13 mouse cellular contexts compared by ENCODE assay signal in the genomic region with DNA sequence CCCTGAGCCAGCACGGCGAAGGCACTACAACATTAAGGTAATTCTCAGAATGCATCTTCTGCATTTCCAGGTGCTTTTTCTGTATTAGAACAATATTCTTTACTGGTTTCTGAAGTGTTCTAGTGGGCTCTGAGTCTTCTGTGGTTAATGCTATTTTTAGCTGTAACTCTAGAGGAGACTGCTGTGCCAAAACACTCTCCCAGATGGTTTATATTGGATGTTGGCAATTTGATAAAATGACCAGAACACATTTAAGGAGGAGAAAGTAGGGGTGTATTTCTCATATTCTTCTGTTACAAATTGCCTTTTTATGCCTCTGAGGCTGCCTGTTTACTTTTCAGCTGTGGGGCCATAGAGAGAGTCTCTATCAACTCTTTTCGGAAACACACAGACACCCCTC.
DNase-seq lines count a peak whose midpoint lies in the region; ATAC-seq lines count a peak whose summit lies in the region.
"Had no signal": no experiment of that assay in that cellular context is flagged by ENCODE, and none has a peak within 500 bp of the region (broad histone marks: within the 10 kb centered on the region; RNA-seq: fewer than 3 reads in every experiment).

No protein-coding gene starts in this region.

- no peak for DNase-seq in lung, adult 18-20 months
- peak; percentile 72 for DNase-seq in embryonic facial prominence, embryonic 14.5 days (ENCODE audit: low spot score)
- no peak for DNase-seq in spleen, postnatal 4 days (ENCODE audit: low spot score in 2 of 2)
- no peak for DNase-seq in left cerebral cortex, postnatal 36 days (ENCODE audit: low spot score in 2 of 2)
- DNase-seq: cerebellum, postnatal 25 days; right cerebral cortex, postnatal 25 days had no signal

- WGBS in heart, embryonic 12.5 days: 85% methylated on average over 3 of the region's 3 CpGs
- WGBS in heart, embryonic 11.5 days (ENCODE audit: insufficient replicate concordance): 84% methylated on average over 3 of the region's 3 CpGs
- WGBS in lung, embryonic 16.5 days: 70% methylated on average over 3 of the region's 3 CpGs
- 57% methylated on average over 3 of the region's 3 CpGs for WGBS in embryonic facial prominence, embryonic 14.5 days

- peaks cover 26% of the 10 kb centered on the region for H3K4me1 ChIP-seq in heart, embryonic 12.5 days (replicated peaks)
- H3K4me1 ChIP-seq in heart, embryonic 11.5 days (ENCODE audit: control insufficient read depth, insufficient read depth, low read length): 0 out of 2 replicates have a peak, but pooled peaks cover 13% of the 10 kb centered on the region
- peaks cover 28% of the 10 kb centered on the region for H3K4me1 ChIP-seq in lung, embryonic 16.5 days (replicated peaks; ENCODE audit: control insufficient read depth, insufficient read depth, low read length)
- peaks cover 5% of the 10 kb centered on the region; the same call in 1 of the 2 replicates for H3K4me1 ChIP-seq in embryonic facial prominence, embryonic 14.5 days (ENCODE audit: control insufficient read depth, insufficient read depth, low read length)
- H3K4me1 ChIP-seq: forebrain, embryonic 12.5 days had no signal

- H3K9ac ChIP-seq in heart, embryonic 12.5 days: no peak overlapping the region
- no peak overlapping the region for H3K9ac ChIP-seq in heart, embryonic 11.5 days (ENCODE audit: low read depth, low read length)
- H3K9ac ChIP-seq in lung, embryonic 16.5 days (ENCODE audit: low read length): no peak overlapping the region
- H3K9ac ChIP-seq in embryonic facial prominence, embryonic 14.5 days (ENCODE audit: low read depth, low read length): no peak overlapping the region
- H3K9ac ChIP-seq: forebrain, embryonic 12.5 days; lung, embryonic 15.5 days; neural tube, embryonic 13.5 days had no signal

- H3K27me3 ChIP-seq in heart, embryonic 12.5 days (replicated peaks): no peaks in the 10 kb centered on the region
- no peaks in the 10 kb centered on the region for H3K27me3 ChIP-seq in heart, embryonic 11.5 days (ENCODE audit: control insufficient read depth, insufficient read depth, low read length)
- H3K27me3 ChIP-seq in lung, embryonic 16.5 days (ENCODE audit: control insufficient read depth, insufficient read depth, low read depth, low read length): no peaks in the 10 kb centered on the region
- no peaks in the 10 kb centered on the region for H3K27me3 ChIP-seq in embryonic facial prominence, embryonic 14.5 days (replicated peaks; ENCODE audit: control insufficient read depth, insufficient read depth, low read length)
- H3K27me3 ChIP-seq: forebrain, embryonic 12.5 days; lung, embryonic 15.5 days; neural tube, embryonic 13.5 days had no signal

- ATAC-seq in heart, embryonic 12.5 days (ENCODE audit: insufficient number of reproducible peaks, low FRiP score): no peak
- ATAC-seq in heart, embryonic 11.5 days (replicated peaks; ENCODE audit: insufficient number of reproducible peaks, low FRiP score, low TSS enrichment): no peak
- 0 out of 2 replicates have a peak, but pooled peaks have one; percentile 37 for ATAC-seq in lung, embryonic 16.5 days (ENCODE audit: low read depth)
- peak; percentile 33; the same call in 1 of the 2 replicates for ATAC-seq in embryonic facial prominence, embryonic 14.5 days (ENCODE audit: low read depth)
- ATAC-seq: CD4-positive, CD25-positive, alpha-beta regulatory T cell, adult 4 months had no signal

- no peaks in the 10 kb centered on the region for H3K9me3 ChIP-seq in heart, embryonic 12.5 days (replicated peaks)
- no peaks in the 10 kb centered on the region for H3K9me3 ChIP-seq in heart, embryonic 11.5 days (replicated peaks; ENCODE audit: control insufficient read depth, low read length)
- no peaks in the 10 kb centered on the region for H3K9me3 ChIP-seq in lung, embryonic 16.5 days (ENCODE audit: control insufficient read depth, low read length)
- H3K9me3 ChIP-seq in embryonic facial prominence, embryonic 14.5 days (ENCODE audit: control insufficient read depth, low read length): no peaks in the 10 kb centered on the region
- H3K9me3 ChIP-seq: forebrain, embryonic 12.5 days; lung, embryonic 15.5 days; neural tube, embryonic 13.5 days had no signal

- H3K4me2 ChIP-seq in heart, embryonic 12.5 days: no peak overlapping the region
- no peak overlapping the region for H3K4me2 ChIP-seq in heart, embryonic 11.5 days
- no peak overlapping the region for H3K4me2 ChIP-seq in lung, embryonic 16.5 days (ENCODE audit: low read depth, low read length)
- no peak overlapping the region for H3K4me2 ChIP-seq in embryonic facial prominence, embryonic 14.5 days (ENCODE audit: low read depth, low read length)
- H3K4me2 ChIP-seq: forebrain, embryonic 12.5 days; lung, embryonic 15.5 days; neural tube, embryonic 13.5 days had no signal

- no peak overlapping the region for H3K4me3 ChIP-seq in heart, embryonic 12.5 days
- no peak overlapping the region for H3K4me3 ChIP-seq in heart, embryonic 11.5 days (ENCODE audit: low read depth, low read length)
- no peak overlapping the region for H3K4me3 ChIP-seq in lung, embryonic 16.5 days (ENCODE audit: low read length)
- no peak overlapping the region for H3K4me3 ChIP-seq in embryonic facial prominence, embryonic 14.5 days (ENCODE audit: low read depth, low read length)
- H3K4me3 ChIP-seq: forebrain, embryonic 12.5 days; lung, embryonic 15.5 days; neural tube, embryonic 13.5 days had no signal

- H3K27ac ChIP-seq in heart, embryonic 12.5 days (ENCODE audit: poor library complexity, severe bottlenecking): 0 out of 2 replicates have a peak overlapping the region, but pooled peaks have one; percentile 21
- no peak overlapping the region for H3K27ac ChIP-seq in heart, embryonic 11.5 days (ENCODE audit: low read depth, low read length)
- 0 out of 2 replicates have a peak overlapping the region, but pooled peaks have one; percentile 18 for H3K27ac ChIP-seq in lung, embryonic 16.5 days (ENCODE audit: low read length)
- peak overlapping the region; percentile 19; the same call in 1 of the 2 replicates for H3K27ac ChIP-seq in embryonic facial prominence, embryonic 14.5 days (replicated peaks; ENCODE audit: low read depth, low read length)
- H3K27ac ChIP-seq: forebrain, embryonic 12.5 days; lung, embryonic 15.5 days; neural tube, embryonic 13.5 days had no signal

- H3K36me3 ChIP-seq in heart, embryonic 12.5 days: peaks cover 4% of the 10 kb centered on the region
- peaks cover 4% of the 10 kb centered on the region; the same call in 1 of the 2 replicates for H3K36me3 ChIP-seq in heart, embryonic 11.5 days (ENCODE audit: control insufficient read depth, insufficient read depth, low read length)
- H3K36me3 ChIP-seq in lung, embryonic 16.5 days (ENCODE audit: control insufficient read depth, insufficient read depth, low read length): no peaks in the 10 kb centered on the region
- H3K36me3 ChIP-seq in embryonic facial prominence, embryonic 14.5 days (ENCODE audit: control insufficient read depth, insufficient read depth, low read length): no peaks in the 10 kb centered on the region
- H3K36me3 ChIP-seq: forebrain, embryonic 12.5 days; lung, embryonic 15.5 days; neural tube, embryonic 13.5 days had no signal

- intact Hi-C loops in left cerebral cortex, postnatal 36 days (cut with DNase I): loop anchor here (5.0 to 10.0 kb wide), 2 partner anchors 153 to 415 kb away; no protein-coding TSS in a partner anchor

Comparison
In these comparisons a context has a peak if more than half of its experiments do, and no peak if none do; other contexts are left out.
1. ATAC-seq: peak in lung, embryonic 16.5 days (single experiment) and embryonic facial prominence, embryonic 14.5 days (single experiment); none in heart, embryonic 12.5 days (single experiment) and heart, embryonic 11.5 days (single experiment).